Mouse (Mus musculus) hindbrain, embryonic 16.5 days (tissue): Measurements from ENCODE around the gene Arl3. TPM values are rescaled to one million over a fixed set of nuclear protein-coding genes. Genes with fewer than 3 reads are reported as not detected.

Experiments
- ATAC-seq: fragments of 200-750 bp; cut with Nextera tagmentation; 2 replicates; pipeline ENCODE4 v1.8.0; 2017; ENCODE audit warnings: moderate TSS enrichment, moderate library complexity
- H3K27ac ChIP-seq: fragments of 300-500 bp; sonication (generic); 2 replicates; pipeline ENCODE4 v1.5.1; 2014; ENCODE audit warnings: low read depth, mild to moderate bottlenecking, control low read depth, low read length, moderate library complexity
- H3K27me3 ChIP-seq: fragments of 300-500 bp; sonication (generic); replicated peaks from 2 replicates; pipeline ENCODE4 v1.6.1; 2014; ENCODE audit warnings: low read length; ENCODE audit not compliant: control insufficient read depth, insufficient read depth
- H3K36me3 ChIP-seq: fragments of 300-500 bp; sonication (generic); 2 replicates; pipeline ENCODE4 v1.6.1; 2014; ENCODE audit warnings: mild to moderate bottlenecking, low read length, moderate library complexity, mixed read lengths; ENCODE audit not compliant: control insufficient read depth, insufficient read depth
- H3K4me1 ChIP-seq: fragments of 300-500 bp; sonication (generic); 2 replicates; pipeline ENCODE4 v1.6.1; 2014; ENCODE audit warnings: low read depth, low read length; ENCODE audit not compliant: control insufficient read depth, insufficient read depth
- H3K4me2 ChIP-seq: fragments of 300-500 bp; sonication (generic); 2 replicates; pipeline ENCODE4 v1.6.1; 2014; ENCODE audit warnings: mild to moderate bottlenecking, low read length, control low read depth, moderate library complexity
- H3K4me3 ChIP-seq: fragments of 300-500 bp; sonication (generic); 2 replicates; pipeline ENCODE4 v1.5.1; 2014; ENCODE audit warnings: mild to moderate bottlenecking, low read length, control low read depth, moderate library complexity
- H3K9ac ChIP-seq: fragments of 300-500 bp; sonication (generic); 2 replicates; pipeline ENCODE4 v1.6.1; 2014; ENCODE audit warnings: low read depth, mild to moderate bottlenecking, control low read depth, low read length, moderate library complexity
- H3K9me3 ChIP-seq: fragments of 300-500 bp; sonication (generic); 2 replicates; pipeline ENCODE4 v1.6.1; 2014; ENCODE audit warnings: mild to moderate bottlenecking, low read length, moderate library complexity; ENCODE audit not compliant: control insufficient read depth
- WGBS: fragments of 180-500 bp; shearing (Covaris S2); extraction: QIAGEN DNeasy Blood & Tissue Kit; methylation state at CpG from one replicate; pipeline ENCODE4 v1.1.7; 2014; 5-methylcytosine and 5-hydroxymethylcytosine counted together
- polyA plus RNA-seq: library from polyadenylated mRNA; unstranded; fragments of >200 nt; fragmentation: Nextera tagmentation; extraction: Ambion mirVana; gene quantifications from 2 replicates; pipeline ENCODE4 v1.2.1, GENCODE M21; 2015

Gene Arl3
- polyA plus RNA-seq, 1 experiment from 2014 or later, result 247 TPM

DNA sequence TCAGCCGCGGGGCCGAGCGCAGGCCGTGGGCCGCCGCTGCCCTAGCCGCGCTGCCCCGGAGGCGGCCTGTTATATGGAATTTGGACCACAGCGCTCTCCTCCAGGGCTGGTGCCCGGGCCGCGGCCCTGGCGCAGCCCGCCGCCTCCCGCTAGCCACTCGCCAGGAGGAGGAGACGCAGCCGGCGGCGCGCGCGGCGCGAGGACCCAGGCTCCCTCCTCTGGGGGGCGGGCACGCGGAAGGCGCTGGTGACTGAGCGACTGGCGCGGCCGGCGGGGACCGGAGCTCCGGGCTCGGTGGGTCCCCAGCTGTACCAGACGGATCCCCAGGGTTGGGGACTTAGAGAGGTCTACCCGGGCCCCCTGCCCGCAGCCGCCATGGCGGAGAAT, 70.9 kb downstream of the Arl3 start:
- no peaks in the 10 kb centered on the region for H3K9me3 ChIP-seq
- no peaks in the 10 kb centered on the region for H3K27me3 ChIP-seq
- ATAC-seq, result no peak
- H3K4me3 ChIP-seq, result peak overlapping the region; percentile 99
- peaks cover 29% of the 10 kb centered on the region for H3K4me1 ChIP-seq
- H3K9ac ChIP-seq, result peak overlapping the region; percentile 97
- peak overlapping the region; percentile 100 for H3K27ac ChIP-seq
- H3K36me3 ChIP-seq, result peaks cover 3% of the 10 kb centered on the region; the same call in 1 of the 2 replicates
- peak overlapping the region; percentile 98 for H3K4me2 ChIP-seq
- WGBS, result under 1% methylated on average over 40 of the region's 46 CpGs

DNA sequence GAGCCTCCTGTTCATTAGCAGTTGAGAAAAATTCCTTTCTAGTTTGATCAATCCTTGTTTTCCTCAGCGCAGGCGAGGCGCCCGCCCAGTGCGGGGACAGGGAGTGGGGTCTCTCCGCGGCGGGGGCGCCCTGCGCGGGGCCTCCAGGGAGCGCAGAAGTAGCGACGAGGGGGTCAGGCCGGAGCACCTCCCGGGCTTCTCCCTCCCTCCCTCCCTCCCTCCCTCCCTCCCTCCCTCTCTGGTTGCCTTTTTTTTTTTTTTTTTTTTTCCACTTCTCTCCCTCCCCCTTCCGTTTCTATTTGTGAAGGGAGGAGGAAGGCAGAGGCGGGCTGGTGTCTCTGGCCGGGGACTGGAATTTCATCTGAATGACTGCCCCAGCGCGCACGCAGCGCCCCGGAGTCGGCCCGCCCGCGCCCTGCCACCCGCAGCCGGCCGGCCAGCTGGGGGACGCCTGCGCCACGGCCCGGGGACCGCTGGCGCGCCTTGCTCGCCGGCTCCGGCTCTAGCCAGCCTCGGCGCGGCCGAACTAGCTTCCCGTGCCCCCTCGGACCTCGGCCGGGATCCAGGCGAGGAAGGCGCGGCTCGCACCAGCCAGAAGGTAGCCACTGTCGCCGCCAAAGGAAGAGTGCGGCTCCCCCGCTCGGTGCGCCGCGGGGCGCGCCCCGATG, 71.5 kb downstream of the Arl3 start, which contains the start of gene Trim8:
Trim8 (plus strand) TSS at position 302 of the 668 bp plus-strand sequence.
- H3K9ac ChIP-seq, result peak within 1 kb of the TSS; percentile 97
- H3K4me2 ChIP-seq, result peak within 1 kb of the TSS; percentile 98
- peaks cover 3% of the 10 kb centered on the region; the same call in 1 of the 2 replicates for H3K36me3 ChIP-seq
- no peaks in the 10 kb centered on the region for H3K27me3 ChIP-seq
- peak; percentile 44 for ATAC-seq
- WGBS, result under 1% methylated on average over 62 of the region's 64 CpGs
- H3K4me3 ChIP-seq, result peak within 1 kb of the TSS; percentile 99
- no peaks in the 10 kb centered on the region for H3K9me3 ChIP-seq
- peaks cover 24% of the 10 kb centered on the region for H3K4me1 ChIP-seq
- peak within 1 kb of the TSS; percentile 100 for H3K27ac ChIP-seq

DNA sequence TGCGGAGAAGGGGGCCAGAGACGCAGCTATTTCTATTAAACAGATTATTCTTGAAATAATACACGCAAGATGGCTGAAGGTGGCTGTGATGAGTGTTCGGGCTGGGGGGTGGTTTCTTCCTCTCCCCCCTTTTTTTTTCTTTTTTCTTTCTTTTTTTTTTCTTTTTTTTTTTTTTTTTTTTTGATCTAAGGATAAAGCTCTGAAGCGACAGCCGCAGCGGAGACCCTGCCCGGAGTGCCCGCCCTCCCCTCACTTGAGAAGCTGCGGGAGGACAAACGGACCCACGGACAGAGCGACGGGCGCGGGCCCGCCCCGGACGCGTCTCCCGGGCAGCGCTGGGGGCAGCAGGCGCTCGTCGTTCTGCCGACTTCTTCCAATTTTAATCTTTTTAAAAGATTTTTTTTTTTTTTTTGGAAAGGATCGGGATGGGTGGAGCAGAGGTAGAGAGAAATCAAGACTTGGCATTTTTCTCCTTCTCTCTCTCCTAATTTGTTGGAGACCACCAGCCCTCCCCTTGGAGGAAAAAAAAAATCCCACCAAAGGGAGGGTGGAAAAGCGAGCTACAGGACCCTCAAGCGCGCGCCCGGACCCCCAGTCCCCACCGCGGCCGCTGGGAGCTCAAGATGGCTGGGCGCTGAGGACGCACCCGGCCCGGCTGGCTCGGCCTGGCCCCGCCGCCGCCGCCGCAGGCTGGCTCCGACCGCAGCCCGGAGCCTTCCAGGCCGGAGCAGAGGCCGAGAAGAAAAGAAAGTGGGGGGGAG, 72.2 kb downstream of the Arl3 start:
- Histone ChIP-seq H3K4me2 (peak overlapping the region; percentile 98), H3K9me3 (no peaks in the 10 kb centered on the region), H3K4me3 (peak overlapping the region; percentile 99), H3K36me3 (peaks cover 3% of the 10 kb centered on the region; the same call in 1 of the 2 replicates), H3K27ac (peak overlapping the region; percentile 100), H3K4me1 (peaks cover 16% of the 10 kb centered on the region), H3K9ac (peak overlapping the region; percentile 97), H3K27me3 (no peaks in the 10 kb centered on the region)
- peak; percentile 37 for ATAC-seq
- under 1% methylated on average over 40 of the region's 50 CpGs for WGBS

DNA sequence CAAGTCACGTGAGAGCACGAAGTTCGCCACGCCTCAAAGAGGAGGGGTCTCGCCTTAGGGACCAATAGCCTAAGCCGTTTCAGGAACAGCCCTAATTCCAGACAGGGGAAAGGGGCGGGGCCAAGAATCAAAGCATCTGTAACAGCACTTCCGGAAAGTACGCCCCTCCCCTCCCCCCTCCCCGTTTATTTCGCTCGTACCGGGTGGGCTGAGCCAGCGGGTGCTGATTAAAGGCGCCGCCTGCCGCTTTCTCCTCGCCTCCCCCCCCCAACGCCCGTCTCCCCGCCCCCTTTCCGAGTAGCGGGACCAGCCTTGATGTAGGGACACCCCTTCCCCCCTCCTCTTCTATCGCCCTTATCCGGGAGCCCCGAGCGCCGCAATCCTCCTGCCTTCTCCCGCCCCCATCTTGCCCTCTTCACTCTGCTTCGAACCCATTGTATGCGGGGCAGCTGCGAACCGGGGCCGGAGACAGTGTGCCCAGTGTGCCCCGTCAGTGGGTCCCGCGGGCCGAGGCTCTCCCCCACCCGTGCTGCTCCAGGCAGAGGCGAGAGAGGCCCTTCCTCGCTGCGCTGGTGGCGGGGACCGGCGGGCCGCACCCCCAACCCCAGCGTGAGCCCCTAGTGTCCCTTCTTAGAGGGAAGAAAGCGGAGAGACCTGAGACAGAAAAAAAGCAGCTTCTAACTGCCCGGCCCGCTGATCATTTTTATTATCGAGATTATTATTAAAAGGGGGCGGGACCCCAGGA, 73.0 kb downstream of the Arl3 start:
- Histone ChIP-seq H3K36me3 (no peaks in the 10 kb centered on the region), H3K27me3 (no peaks in the 10 kb centered on the region), H3K4me2 (peak overlapping the region; percentile 98), H3K4me3 (peak overlapping the region; percentile 99), H3K9me3 (no peaks in the 10 kb centered on the region), H3K27ac (peak overlapping the region; percentile 100), H3K4me1 (peaks cover 9% of the 10 kb centered on the region), H3K9ac (peak overlapping the region; percentile 97)
- peak; percentile 90 for ATAC-seq
- WGBS, result under 1% methylated on average over 43 of the region's 52 CpGs

DNA sequence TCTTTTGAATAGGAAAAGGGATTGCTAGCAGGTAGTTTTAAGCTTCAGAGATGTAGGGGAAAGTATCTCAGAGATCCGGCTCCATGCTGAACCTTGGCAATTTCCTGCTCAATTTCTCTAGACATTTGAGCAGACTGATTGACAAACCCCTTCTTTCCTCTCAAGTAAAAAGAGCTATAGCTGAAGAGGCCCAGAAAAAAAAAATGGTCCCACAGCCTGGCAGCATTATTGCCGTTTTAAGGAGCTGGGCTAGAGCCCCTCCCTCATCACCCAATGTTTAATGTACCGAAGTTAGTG, 73.5 kb downstream of the Arl3 start:
- H3K9me3 ChIP-seq, result no peaks in the 10 kb centered on the region
- H3K4me2 ChIP-seq, result peak overlapping the region; percentile 58
- peaks cover 3% of the 10 kb centered on the region for H3K4me1 ChIP-seq
- no peaks in the 10 kb centered on the region for H3K27me3 ChIP-seq
- under 1% methylated on average over 3 of the region's 3 CpGs for WGBS
- no peak for ATAC-seq
- peak overlapping the region; percentile 41; the same call in 1 of the 2 replicates for H3K9ac ChIP-seq
- H3K36me3 ChIP-seq, result no peaks in the 10 kb centered on the region
- peak overlapping the region; percentile 28 for H3K4me3 ChIP-seq
- peak overlapping the region; percentile 100 for H3K27ac ChIP-seq

DNA sequence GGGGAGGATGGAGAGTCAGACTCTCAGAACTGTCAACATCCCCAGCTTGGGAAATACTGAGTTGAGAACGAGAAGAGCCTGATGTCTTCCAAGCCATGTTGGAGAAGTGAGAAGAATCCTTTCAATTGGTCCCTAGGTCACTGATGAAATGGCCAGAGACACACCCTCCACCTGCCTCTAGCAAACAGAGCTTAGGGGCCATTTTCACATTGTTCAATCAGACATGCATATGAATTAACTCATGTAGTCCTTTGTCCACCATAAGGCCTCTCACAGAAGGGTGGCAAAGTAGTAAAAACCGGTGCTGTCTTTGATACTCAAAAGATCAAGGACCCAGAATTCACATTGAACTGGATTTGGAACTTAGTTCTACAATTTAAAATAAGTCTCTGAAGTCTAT, 75.8 kb downstream of the Arl3 start:
- no peak overlapping the region for H3K27ac ChIP-seq
- WGBS, result 67% methylated on average over 2 of the region's 2 CpGs

DNA sequence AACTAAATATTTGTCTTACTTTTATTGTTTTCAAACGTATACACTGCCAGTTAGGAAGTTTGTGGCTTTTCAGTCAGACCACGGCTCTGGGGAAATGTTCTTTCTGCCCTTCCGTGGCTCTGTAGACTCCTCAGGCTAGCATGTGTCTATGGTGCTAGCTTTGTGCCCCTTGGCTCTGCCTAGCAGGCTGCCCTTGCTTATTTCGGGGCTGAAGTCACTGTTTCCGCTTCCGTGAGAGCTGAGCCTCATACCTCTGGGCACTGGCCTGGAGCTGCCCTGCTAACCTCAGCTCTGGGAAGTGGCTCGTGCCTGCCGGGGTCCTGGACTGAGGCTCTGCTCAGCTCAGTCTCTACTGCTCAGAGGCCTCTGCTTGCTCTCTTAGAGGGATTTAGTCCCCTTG, 77.9 kb downstream of the Arl3 start:
- WGBS, result 86% methylated on average over 8 of the region's 8 CpGs
- H3K4me1 ChIP-seq, result no peaks in the 10 kb centered on the region
- ATAC-seq, result no peak
- H3K27me3 ChIP-seq, result no peaks in the 10 kb centered on the region
- no peak overlapping the region for H3K4me3 ChIP-seq
- no peak overlapping the region for H3K9ac ChIP-seq
- no peaks in the 10 kb centered on the region for H3K9me3 ChIP-seq
- H3K36me3 ChIP-seq, result no peaks in the 10 kb centered on the region
- H3K4me2 ChIP-seq, result no peak overlapping the region
- H3K27ac ChIP-seq, result no peak overlapping the region

More for the DNA sequence above, 75.8 kb downstream of the Arl3 start:
- Histone ChIP-seq H3K4me1 (no peaks in the 10 kb centered on the region), H3K4me3 (no peak overlapping the region), H3K36me3 (no peaks in the 10 kb centered on the region), H3K9me3 (no peaks in the 10 kb centered on the region), H3K27me3 (no peaks in the 10 kb centered on the region), H3K9ac (no peak overlapping the region), H3K4me2 (no peak overlapping the region)
- no peak for ATAC-seq

DNA sequence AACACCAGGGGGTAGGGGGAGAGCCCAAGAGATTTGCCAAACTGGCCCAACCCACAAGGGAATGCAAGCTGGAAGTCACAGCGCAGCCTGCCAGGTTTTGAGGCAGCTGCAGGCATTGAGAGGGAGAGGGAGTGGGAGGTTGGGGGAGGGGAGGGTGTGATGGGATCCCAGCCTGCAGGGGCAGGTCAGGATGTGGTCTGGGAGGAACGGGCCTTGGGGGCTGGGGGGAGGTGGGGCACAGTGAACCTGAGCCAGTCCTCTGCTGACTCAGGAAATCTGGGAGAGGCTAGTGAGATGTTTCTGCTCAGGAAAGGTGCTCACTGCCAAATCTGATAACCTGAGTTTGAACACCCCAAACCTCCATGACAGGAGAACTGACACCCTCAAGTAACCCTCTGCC, 82.4 kb downstream of the Arl3 start:
- Histone ChIP-seq H3K27ac (no peak overlapping the region), H3K36me3 (peaks cover 4% of the 10 kb centered on the region; the same call in 1 of the 2 replicates), H3K27me3 (no peaks in the 10 kb centered on the region), H3K4me1 (no peaks in the 10 kb centered on the region), H3K9ac (no peak overlapping the region), H3K4me3 (no peak overlapping the region), H3K9me3 (no peaks in the 10 kb centered on the region), H3K4me2 (no peak overlapping the region)
- no peak for ATAC-seq
- WGBS, result 7% methylated on average over 2 of the region's 2 CpGs

DNA sequence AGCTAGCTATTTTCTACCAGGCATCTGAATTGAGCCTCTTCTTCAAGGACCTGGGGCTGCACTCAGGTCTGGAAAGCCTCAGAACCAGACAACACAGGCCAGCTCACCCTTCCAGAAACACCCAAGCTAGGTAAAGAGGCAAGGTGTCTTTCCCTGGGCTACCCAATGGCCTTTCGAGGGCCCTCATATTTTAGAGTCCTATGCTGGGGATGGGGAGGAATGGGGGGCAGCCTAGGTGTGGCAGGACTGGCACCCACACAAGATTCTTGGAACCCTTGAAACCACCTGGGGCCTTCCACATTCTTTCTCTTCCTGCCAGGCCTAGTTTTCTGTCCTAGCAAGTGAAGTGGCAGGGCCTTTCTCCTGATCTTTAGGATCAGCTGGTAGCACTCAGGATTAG, 83.5 kb downstream of the Arl3 start:
- Histone ChIP-seq H3K27ac (no peak overlapping the region), H3K36me3 (peaks cover 4% of the 10 kb centered on the region; the same call in 1 of the 2 replicates), H3K4me1 (peaks cover 2% of the 10 kb centered on the region; the same call in 1 of the 2 replicates), H3K9ac (no peak overlapping the region), H3K4me3 (no peak overlapping the region), H3K9me3 (no peaks in the 10 kb centered on the region), H3K27me3 (no peaks in the 10 kb centered on the region), H3K4me2 (no peak overlapping the region)
- no peak for ATAC-seq
- 90% methylated on average over 1 of the region's 1 CpGs for WGBS
